Mouse (Mus musculus): ENCODE results near the gene Olfr802.

The Olfr802 gene

DNA sequence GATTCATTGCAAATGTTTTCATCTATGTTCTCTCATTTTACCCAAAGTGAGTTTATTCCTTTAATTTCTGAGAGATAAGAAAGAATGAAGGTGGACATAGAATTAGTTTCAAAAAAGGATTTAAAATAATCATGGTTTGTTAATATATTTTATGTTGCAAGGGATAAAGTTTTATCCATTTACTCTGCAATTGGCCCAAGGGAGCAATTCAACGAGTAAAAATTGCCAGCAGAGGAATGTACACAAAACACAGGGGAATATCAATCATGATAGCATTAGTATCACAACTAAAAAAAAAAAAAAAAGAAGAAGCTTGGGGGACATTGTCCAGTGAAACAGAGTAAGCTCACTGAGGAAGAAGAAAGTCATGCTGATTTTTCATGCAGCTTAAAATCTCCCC, at the start of gene Olfr802:
Gene Olfr802, minus strand, starts transcription at position 101 of the 400 bp plus-strand sequence.
- in situ Hi-C loops (cut with MboI; ENCODE audit: low sequenced_read_pairs): no loop called here

DNA sequence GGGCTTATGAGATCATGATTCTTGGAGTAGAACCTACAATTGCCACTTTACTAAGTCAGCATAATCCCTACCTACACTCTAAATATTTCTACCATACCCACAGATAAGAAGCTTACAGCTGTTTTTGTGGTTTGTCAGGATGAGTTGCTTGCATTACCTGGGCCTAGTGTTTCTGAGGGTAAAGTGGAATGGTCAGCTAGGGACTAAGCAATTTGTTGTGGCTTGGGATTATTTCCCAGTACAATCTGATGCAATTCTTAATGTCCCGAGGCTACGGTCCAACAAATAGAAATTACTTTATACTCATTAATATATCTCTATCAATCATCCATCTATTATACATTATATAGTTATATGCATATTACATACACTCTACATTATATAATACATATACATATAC, 41.3 kb upstream of the Olfr802 start, which contains the start of gene Olfr805:
Gene Olfr805, minus strand, starts transcription at position 101 of the 400 bp plus-strand sequence.
- in situ Hi-C loops (cut with MboI; ENCODE audit: low sequenced_read_pairs): no loop called here

DNA sequence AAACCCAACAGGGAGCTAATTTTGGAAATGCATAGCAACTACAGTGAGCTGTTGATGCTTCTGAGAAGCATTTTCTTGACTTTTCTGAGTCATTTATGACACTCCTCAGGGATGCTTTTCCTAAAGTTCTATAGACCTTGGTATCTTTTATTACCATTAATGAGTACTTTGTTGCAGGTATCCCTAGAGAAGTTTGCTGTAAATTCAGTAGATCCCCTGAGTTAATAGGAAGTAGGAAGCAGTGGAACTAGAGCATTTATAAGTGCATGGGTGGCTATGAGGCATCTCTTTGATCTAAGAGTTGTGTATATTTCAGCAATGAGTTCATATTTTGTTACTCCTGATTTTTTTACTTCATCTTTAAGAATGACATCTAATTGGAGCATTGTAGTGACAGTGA, 14.9 kb upstream of the Olfr802 start, which contains the start of gene Olfr804:
Gene Olfr804, plus strand, starts transcription at position 301 of the 400 bp plus-strand sequence.
- in situ Hi-C loops (cut with MboI; ENCODE audit: low sequenced_read_pairs): no loop called here

DNA sequence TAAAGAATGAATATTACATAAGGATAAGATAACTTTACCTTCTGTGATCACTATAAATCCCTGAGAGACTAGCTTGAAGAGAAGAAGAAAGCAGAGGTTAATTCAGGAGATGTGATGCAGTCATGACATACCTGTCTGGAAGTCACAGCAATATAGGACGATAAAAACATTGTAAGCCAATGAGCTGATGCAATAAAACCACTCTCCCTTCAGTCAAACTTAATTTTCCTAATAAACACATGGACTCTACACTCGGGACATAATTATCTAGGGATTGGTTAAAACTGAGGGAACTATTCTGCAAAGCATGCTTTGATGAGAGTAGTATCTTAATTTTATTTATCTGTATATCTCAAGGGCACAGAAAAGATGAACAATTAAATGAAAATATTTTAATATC, 6.2 kb upstream of the Olfr802 start, which contains the start of gene Olfr803:
Gene Olfr803, minus strand, starts transcription at position 101 of the 400 bp plus-strand sequence.
- in situ Hi-C loops (cut with MboI; ENCODE audit: low sequenced_read_pairs): no loop called here

DNA sequence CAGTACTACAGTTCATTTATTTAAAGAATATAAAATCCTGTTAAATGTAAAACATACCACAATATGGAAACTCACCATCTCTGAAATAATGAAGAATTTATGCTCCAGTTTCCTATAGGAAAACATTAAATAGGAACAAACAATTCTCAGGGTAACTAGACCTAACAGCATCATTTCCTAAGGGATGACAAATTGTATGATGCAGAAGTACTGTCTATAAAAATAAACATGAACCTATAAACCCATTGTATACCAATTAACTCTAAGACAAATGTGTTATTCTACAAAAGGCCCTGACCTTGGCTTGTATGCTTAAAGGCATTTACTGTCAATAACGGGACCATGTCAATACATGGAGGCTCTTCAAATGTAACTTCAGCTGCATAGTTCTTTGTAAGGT, 14.2 kb downstream of the Olfr802 start, which contains the start of gene Olfr801:
Gene Olfr801, minus strand, starts transcription at position 101 of the 400 bp plus-strand sequence.
- in situ Hi-C loops (cut with MboI; ENCODE audit: low sequenced_read_pairs): no loop called here

DNA sequence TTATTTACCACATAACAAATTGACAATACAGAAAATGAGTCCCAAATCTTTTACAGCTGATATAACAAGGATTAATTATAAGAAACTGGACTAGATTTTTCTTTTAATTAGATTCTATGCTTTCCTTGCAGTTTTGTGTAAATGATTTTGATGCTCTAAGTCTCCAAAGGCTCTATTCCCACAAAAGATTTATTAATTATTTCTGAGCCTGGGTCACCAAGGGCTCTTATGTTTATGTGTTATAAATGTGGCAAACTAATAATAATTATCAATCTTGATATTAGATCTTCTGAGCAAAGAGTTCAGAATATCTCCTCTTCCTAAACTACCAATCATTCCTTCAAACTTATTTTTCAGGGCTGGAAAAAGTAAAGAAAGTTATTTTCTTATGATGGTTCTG, 30.6 kb downstream of the Olfr802 start, which contains the start of gene Olfr800:
Gene Olfr800, plus strand, starts transcription at position 301 of the 400 bp plus-strand sequence.
- in situ Hi-C loops (cut with MboI; ENCODE audit: low sequenced_read_pairs): no loop called here

DNA sequence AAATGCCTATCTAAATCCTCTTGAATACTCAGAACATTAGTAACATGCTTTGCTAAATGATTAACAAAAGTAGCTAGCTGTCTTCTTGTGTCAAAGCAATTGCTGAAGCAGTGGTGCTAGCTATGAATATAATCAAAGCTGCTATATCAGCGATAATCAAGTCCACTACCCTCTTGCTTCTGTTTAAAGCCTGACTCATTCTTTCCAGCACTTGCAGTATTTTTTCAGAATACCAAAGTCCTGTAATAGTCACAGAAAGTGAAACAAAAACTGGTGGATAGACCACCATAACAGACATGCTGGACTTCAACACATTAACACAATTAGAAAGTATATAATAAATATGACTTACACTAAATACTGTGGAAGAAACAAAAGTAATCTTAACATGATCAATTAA, 36.2 kb downstream of the Olfr802 start:
- in situ Hi-C loops (cut with MboI; ENCODE audit: low sequenced_read_pairs): no loop called here

DNA sequence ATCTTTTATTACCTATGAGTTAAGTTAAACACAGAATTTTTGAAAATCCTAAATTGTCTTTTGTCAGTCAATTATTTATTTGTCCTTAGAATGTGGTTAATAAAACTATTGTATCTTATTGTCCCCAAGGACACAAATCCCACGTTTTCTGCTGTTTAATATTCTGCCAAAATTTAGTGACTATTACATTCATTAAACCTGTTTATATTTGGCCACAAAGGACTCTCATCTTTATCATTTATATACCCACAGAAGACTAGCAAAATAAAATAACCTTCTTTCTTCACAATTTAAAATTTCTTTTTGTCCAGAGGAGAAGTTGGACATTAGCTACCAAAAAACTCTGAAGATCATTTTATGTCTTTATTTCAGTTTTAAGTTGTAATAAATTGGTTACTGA, 50.8 kb downstream of the Olfr802 start, which contains the start of gene Olfr799:
Gene Olfr799, plus strand, starts transcription at position 301 of the 400 bp plus-strand sequence.
- in situ Hi-C loops (cut with MboI; ENCODE audit: low sequenced_read_pairs): no loop called here

DNA sequence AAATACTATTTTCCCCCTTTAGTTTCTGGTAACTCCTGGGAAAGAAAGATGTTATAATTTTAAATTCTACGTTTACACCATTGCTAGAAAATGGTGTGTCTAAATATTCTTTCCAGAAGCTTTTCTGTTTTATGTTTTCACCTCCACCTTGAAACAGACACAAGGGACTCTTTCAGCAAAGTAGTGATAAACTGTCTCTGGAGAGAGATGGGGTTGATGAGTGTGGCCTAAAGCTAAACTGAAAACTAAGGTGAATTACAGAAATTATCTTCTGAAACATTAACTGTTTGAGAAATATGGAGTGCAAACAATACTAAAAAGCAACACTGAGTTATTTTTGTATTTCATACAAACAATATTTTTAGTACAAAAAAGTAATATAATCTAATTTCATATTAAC, 60.1 kb downstream of the Olfr802 start, which contains the start of gene Olfr798:
Gene Olfr798, minus strand, starts transcription at position 101 of the 400 bp plus-strand sequence.
- in situ Hi-C loops (cut with MboI; ENCODE audit: low sequenced_read_pairs): no loop called here

Measured in CH12F3 (cell line).